Mouse (Mus musculus) olfactory bulb, adult 2 months (tissue): ENCODE data around the gene D130043K22Rik.

Source experiments
- CTCF ChIP-seq: fragments of 200-500 bp; IDR thresholded peaks from 2 replicates; pipeline ENCODE4 v1.5.1; 2012; ENCODE audit warnings: low read depth, mild to moderate bottlenecking, low read length, moderate library complexity; ENCODE audit not compliant: insufficient read depth
- POLR2A ChIP-seq: fragments of 200-500 bp; IDR thresholded peaks from 2 replicates; pipeline ENCODE4 v1.6.1; 2012; ENCODE audit warnings: mild to moderate bottlenecking, low read depth, low read length, moderate library complexity; ENCODE audit not compliant: insufficient read depth

- TF ChIP-seq CTCF (no peak), POLR2A (no peak)
Measured at GRCm38 (mm10) chr13:24814616-24815015, 30.3 kb upstream of the D130043K22Rik start.
